Comparison of ENCODE assay signal across 21 mouse cellular contexts in genomic region chr11:108360983-108361382, GRCm38 (mm10). TPM values are rescaled to one million over a fixed set of nuclear protein-coding genes. Genes with fewer than 3 reads are reported as not detected.
"Had no signal": no experiment of that assay in that cellular context is flagged by ENCODE, and none has a peak within 500 bp of the region (broad histone marks: within the 10 kb centered on the region; RNA-seq: fewer than 3 reads in every experiment).

No protein-coding gene starts in this region.

- H3K27ac ChIP-seq: lung, embryonic 15.5 days; macrophage; midbrain, embryonic 13.5 days; midbrain, embryonic 15.5 days; neural tube, embryonic 12.5 days had no signal

- H3K9me3 ChIP-seq: lung, embryonic 15.5 days; midbrain, embryonic 13.5 days; midbrain, embryonic 15.5 days; neural tube, embryonic 12.5 days had no signal

- H3K4me2 ChIP-seq: lung, embryonic 15.5 days; midbrain, embryonic 11.5 days; midbrain, embryonic 13.5 days; midbrain, embryonic 15.5 days; neural tube, embryonic 12.5 days had no signal

- H3K27me3 ChIP-seq: lung, embryonic 15.5 days; midbrain, embryonic 13.5 days; midbrain, embryonic 15.5 days; neural tube, embryonic 12.5 days had no signal

- H3K4me1 ChIP-seq: midbrain, embryonic 13.5 days; midbrain, embryonic 15.5 days; neural tube, embryonic 12.5 days had no signal

- ATAC-seq: lung, postnatal 0 days; midbrain, embryonic 13.5 days; midbrain, embryonic 15.5 days had no signal

- H3K36me3 ChIP-seq: lung, embryonic 15.5 days; midbrain, embryonic 13.5 days; midbrain, embryonic 15.5 days; neural tube, embryonic 12.5 days had no signal

- DNase-seq: lung, adult 2 months; lung, postnatal 14 days; lung, postnatal 36 days; right cerebral cortex, postnatal 25 days; right cerebral cortex, postnatal 4 days; spleen, adult 18-20 months; thymus, adult 18-20 months; thymus, postnatal 14 days; thymus, postnatal 36 days had no signal

- H3K4me3 ChIP-seq: lung, embryonic 15.5 days; midbrain, embryonic 13.5 days; midbrain, embryonic 15.5 days; neural tube, embryonic 12.5 days had no signal

- H3K9ac ChIP-seq: lung, embryonic 15.5 days; midbrain, embryonic 13.5 days; midbrain, embryonic 15.5 days; neural tube, embryonic 12.5 days had no signal

RNA-seq across cellular contexts. Expression of gene Apoh, which starts 17.8 kb away (rescaled TPM):
- total RNA-seq: megakaryocyte, adult 5-6 weeks; midbrain, postnatal 0 days; monocyte, adult 5-6 weeks; neutrophil, adult 5-6 weeks had no signal
- polyA plus RNA-seq: macrophage; midbrain, embryonic 11.5 days; neural tube, embryonic 12.5 days; neural tube, embryonic 14.5 days had no signal
